Mouse (Mus musculus) frontal cortex, postnatal 36 days (tissue): ENCODE measurements at regions not wholly inside any gene's neighbourhood (a gene's known extent, or its start where the extent isn't known, plus 50 kb on each side); places are given as distances from the start of the nearest gene placed in this dataset.

Source experiments
- DNase-seq, 2 experiments: peaks; one replicate each; pipeline ENCODE4 v3.0.0; 2022; ENCODE audit warnings: low spot score in 2 of 2

- no peak for DNase-seq
Observed at GRCm38 (mm10) chr14:78438064-78438677, 98.4 kb downstream of the Akap11 start.

- DNase-seq = no peak
Observed at GRCm38 (mm10) chr14:78436586-78436985, 100.0 kb downstream of the Akap11 start.

- DNase-seq = no peak
Observed at GRCm38 (mm10) chr14:78435982-78436381, 100.6 kb downstream of the Akap11 start.

- DNase-seq = no peak
Observed at GRCm38 (mm10) chr14:78435561-78435960, 101.0 kb downstream of the Akap11 start.

GRCm38 (mm10) chr14:78434753-78435152 is 101.9 kb downstream of the Akap11 start:
- DNase-seq = no peak

- DNase-seq = no peak
Observed at GRCm38 (mm10) chr14:78434126-78434525, 102.5 kb downstream of the Akap11 start.

- DNase-seq = no peak
Observed at GRCm38 (mm10) chr14:78432471-78432870, 104.1 kb downstream of the Akap11 start.

- no peak for DNase-seq
Observed at GRCm38 (mm10) chr14:78431931-78432330, 104.7 kb downstream of the Akap11 start.

- DNase-seq = peak in 1 of 2 experiments; percentile 7
Observed at GRCm38 (mm10) chr14:78431406-78431805, 105.2 kb downstream of the Akap11 start.

- peak; percentile 17 to 38 for DNase-seq
Observed at GRCm38 (mm10) chr14:78428233-78429019, 108.2 kb downstream of the Akap11 start.

GRCm38 (mm10) chr14:78427062-78427461 is 109.5 kb downstream of the Akap11 start:
- DNase-seq = no peak

- no peak for DNase-seq
Observed at GRCm38 (mm10) chr14:78422601-78423000, 114.0 kb downstream of the Akap11 start.

- no peak for DNase-seq
Observed at GRCm38 (mm10) chr14:78420966-78421365, 113.1 kb upstream of the Tnfsf11 start.

GRCm38 (mm10) chr14:78420176-78420575 is 112.3 kb upstream of the Tnfsf11 start:
- DNase-seq = no peak

GRCm38 (mm10) chr14:78405568-78405967 is 97.7 kb upstream of the Tnfsf11 start:
- DNase-seq = no peak

- no peak for DNase-seq
Observed at GRCm38 (mm10) chr14:78397914-78398313, 90.1 kb upstream of the Tnfsf11 start.

- DNase-seq = no peak
Observed at GRCm38 (mm10) chr14:78395631-78396030, 87.8 kb upstream of the Tnfsf11 start.

- no peak for DNase-seq
Observed at GRCm38 (mm10) chr14:78387011-78387410, 79.2 kb upstream of the Tnfsf11 start.

GRCm38 (mm10) chr14:78384370-78384769 is 76.5 kb upstream of the Tnfsf11 start:
- DNase-seq = no peak

- DNase-seq = peak; percentile 84 to 89
Observed at GRCm38 (mm10) chr14:78383256-78383709, 75.4 kb upstream of the Tnfsf11 start.

- no peak for DNase-seq
Observed at GRCm38 (mm10) chr14:78380011-78380410, 72.2 kb upstream of the Tnfsf11 start.

GRCm38 (mm10) chr14:78376591-78376990 is 68.7 kb upstream of the Tnfsf11 start:
- DNase-seq = no peak
